Mouse (Mus musculus) stomach, embryonic 16.5 days (tissue): ENCODE measurements around the gene Wdr47. TPM values are rescaled to one million over a fixed set of nuclear protein-coding genes. Genes with fewer than 3 reads are reported as not detected.

Experiments
- ATAC-seq: fragments of 200-750 bp; cut with Nextera tagmentation; 2 replicates; pipeline ENCODE4 v1.8.0; 2017; ENCODE audit warnings: moderate number of reproducible peaks, moderate TSS enrichment; ENCODE audit not compliant: insufficient read depth, low FRiP score
- H3K27ac ChIP-seq: fragments of 300-500 bp; sonication (generic); 2 replicates; pipeline ENCODE4 v1.5.1; 2014; ENCODE audit warnings: low read length
- H3K27me3 ChIP-seq: fragments of 300-500 bp; sonication (generic); 2 replicates; pipeline ENCODE4 v1.6.1; 2014; ENCODE audit warnings: low read length, control low read depth, mixed read lengths; ENCODE audit not compliant: control insufficient read depth, insufficient read depth
- H3K36me3 ChIP-seq: fragments of 300-500 bp; sonication (generic); 2 replicates; pipeline ENCODE4 v1.6.1; 2014; ENCODE audit warnings: low read length; ENCODE audit not compliant: control insufficient read depth, insufficient read depth
- H3K4me1 ChIP-seq: fragments of 300-500 bp; sonication (generic); 2 replicates; pipeline ENCODE4 v1.6.1; 2014; ENCODE audit warnings: low read length, control low read depth, mixed read lengths; ENCODE audit not compliant: control insufficient read depth, insufficient read depth
- H3K4me2 ChIP-seq: fragments of 300-500 bp; sonication (generic); 2 replicates; pipeline ENCODE4 v1.6.1; 2014; ENCODE audit warnings: low read depth, low read length, mixed read lengths
- H3K4me3 ChIP-seq: fragments of 300-500 bp; sonication (generic); replicated peaks from 2 replicates; pipeline ENCODE4 v1.5.1; 2014; ENCODE audit warnings: mild to moderate bottlenecking, low read length
- H3K9ac ChIP-seq: fragments of 300-500 bp; sonication (generic); 2 replicates; pipeline ENCODE4 v1.6.1; 2014; ENCODE audit warnings: low read length
- H3K9me3 ChIP-seq: fragments of 300-500 bp; sonication (generic); replicated peaks from 2 replicates; pipeline ENCODE4 v1.6.1; 2016; ENCODE audit warnings: low read length, control low read depth; ENCODE audit not compliant: control insufficient read depth
- WGBS: fragments of 180-500 bp; shearing (Covaris S2); extraction: QIAGEN DNeasy Blood & Tissue Kit; methylation state at CpG from one replicate; pipeline ENCODE4 v1.1.7; 2014; 5-methylcytosine and 5-hydroxymethylcytosine counted together
- microRNA-seq: library from miRNA; unstranded; fragments of <30 nt; microRNA quantifications from one replicate; pipeline ENCODE4, GENCODE M21; 2016
- polyA plus RNA-seq: library from polyadenylated mRNA; unstranded; fragments of >200 nt; fragmentation: Nextera tagmentation; extraction: Ambion mirVana; gene quantifications from 2 replicates; pipeline ENCODE4 v1.2.1, GENCODE M21; 2015

The Wdr47 gene
- polyA plus RNA-seq, 1 experiment from 2014 or later, result 14.3 TPM

- no peak overlapping the region for H3K9ac ChIP-seq
- H3K4me2 ChIP-seq, result no peak overlapping the region
- ATAC-seq, result no peak
- no peak overlapping the region for H3K4me3 ChIP-seq
- H3K36me3 ChIP-seq, result peaks cover 10% of the 10 kb centered on the region; the same call in 1 of the 2 replicates
- no peaks in the 10 kb centered on the region for H3K27me3 ChIP-seq
- WGBS, result 84% methylated on average over 6 of the region's 6 CpGs
- no peaks in the 10 kb centered on the region for H3K9me3 ChIP-seq
- H3K4me1 ChIP-seq, result no peaks in the 10 kb centered on the region
- H3K27ac ChIP-seq, result no peak overlapping the region
Observed at GRCm38 (mm10) chr3:108689015-108689441, 97.9 kb downstream of the Wdr47 start.

- 84% methylated on average over 8 of the region's 8 CpGs for WGBS
- Histone ChIP-seq H3K27ac (no peak overlapping the region), H3K9me3 (no peaks in the 10 kb centered on the region), H3K36me3 (peaks cover 10% of the 10 kb centered on the region; the same call in 1 of the 2 replicates), H3K27me3 (no peaks in the 10 kb centered on the region), H3K4me1 (no peaks in the 10 kb centered on the region), H3K4me2 (no peak overlapping the region), H3K4me3 (no peak overlapping the region), H3K9ac (no peak overlapping the region)
- no peak for ATAC-seq
Observed at GRCm38 (mm10) chr3:108689446-108689845, 98.4 kb downstream of the Wdr47 start.

- ATAC-seq, result no peak
- no peak overlapping the region for H3K4me3 ChIP-seq
- H3K36me3 ChIP-seq, result peaks cover 10% of the 10 kb centered on the region; the same call in 1 of the 2 replicates
- no peak overlapping the region for H3K9ac ChIP-seq
- H3K4me2 ChIP-seq, result no peak overlapping the region
- no peaks in the 10 kb centered on the region for H3K27me3 ChIP-seq
- no peaks in the 10 kb centered on the region for H3K9me3 ChIP-seq
- no peaks in the 10 kb centered on the region for H3K4me1 ChIP-seq
- 61% methylated on average over 4 of the region's 4 CpGs for WGBS
- H3K27ac ChIP-seq, result no peak overlapping the region
Observed at GRCm38 (mm10) chr3:108689979-108690378, 98.9 kb downstream of the Wdr47 start.

- Histone ChIP-seq H3K27me3 (no peaks in the 10 kb centered on the region), H3K9me3 (no peaks in the 10 kb centered on the region), H3K4me1 (no peaks in the 10 kb centered on the region), H3K4me2 (no peak overlapping the region), H3K4me3 (no peak overlapping the region), H3K27ac (no peak overlapping the region), H3K9ac (no peak overlapping the region), H3K36me3 (peaks cover 19% of the 10 kb centered on the region; the same call in 1 of the 2 replicates)
- 68% methylated on average over 9 of the region's 9 CpGs for WGBS
- no peak for ATAC-seq
Observed at GRCm38 (mm10) chr3:108694321-108694720, 103.2 kb downstream of the Wdr47 start.

Small RNA genes lying within 50 kb of the gene (microRNA-seq; reads per million reads assigned to microRNA genes)
- not detected for gene Gm22860

Other genes with a start within 250 kb of the Wdr47 start
- gene Mybphl, start 226.4 kb upstream of the Wdr47 start, polyA plus RNA-seq, result not detected in 2 replicates
- 35.6 and 36.7 TPM in 2 replicates for gene Psrc1, start 207.4 kb upstream of the Wdr47 start, polyA plus RNA-seq
- gene Celsr2, start 175.7 kb upstream of the Wdr47 start, polyA plus RNA-seq, result 14.4 and 17.4 TPM in 2 replicates
- 144 and 146 TPM in 2 replicates for gene Sars, start 146.1 kb upstream of the Wdr47 start, polyA plus RNA-seq
- not detected in 2 replicates for gene 1700013F07Rik, start 57.1 kb upstream of the Wdr47 start, polyA plus RNA-seq
- gene 5330417C22Rik, start 54.7 kb upstream of the Wdr47 start, polyA plus RNA-seq, result 35.4 and 36.3 TPM in 2 replicates
- 45.6 and 47.3 TPM in 2 replicates for gene Tmem167b, start 28.8 kb upstream of the Wdr47 start, polyA plus RNA-seq
- gene Taf13, start 19.6 kb upstream of the Wdr47 start, polyA plus RNA-seq, result 47.1 and 47.7 TPM in 2 replicates
- gene Clcc1, start 62.6 kb downstream of the Wdr47 start, polyA plus RNA-seq, result 74.3 and 81.4 TPM in 2 replicates
- gene Gpsm2, start 131.0 kb downstream of the Wdr47 start, polyA plus RNA-seq, result 51.3 and 57.7 TPM in 2 replicates
- gene Aknad1, start 148.4 kb downstream of the Wdr47 start, polyA plus RNA-seq, result 0.49 and 0.97 TPM in 2 replicates
- gene Stxbp3, start 249.2 kb downstream of the Wdr47 start, polyA plus RNA-seq, result 44.6 and 51.0 TPM in 2 replicates